Mouse (Mus musculus) spleen, adult 12 weeks (tissue): ENCODE measurements around the gene Ldhc.
"Not testable (repeated sequence)": the region's sequence is repeated elsewhere in the genome, so short reads cannot be mapped to it uniquely, and the experiment has no call there.

Experiments
- DNase-seq: peaks from one replicate; pipeline ENCODE4 v3.0.0; 2022; ENCODE audit warnings: low spot score

Gene Ldhc

DNA sequence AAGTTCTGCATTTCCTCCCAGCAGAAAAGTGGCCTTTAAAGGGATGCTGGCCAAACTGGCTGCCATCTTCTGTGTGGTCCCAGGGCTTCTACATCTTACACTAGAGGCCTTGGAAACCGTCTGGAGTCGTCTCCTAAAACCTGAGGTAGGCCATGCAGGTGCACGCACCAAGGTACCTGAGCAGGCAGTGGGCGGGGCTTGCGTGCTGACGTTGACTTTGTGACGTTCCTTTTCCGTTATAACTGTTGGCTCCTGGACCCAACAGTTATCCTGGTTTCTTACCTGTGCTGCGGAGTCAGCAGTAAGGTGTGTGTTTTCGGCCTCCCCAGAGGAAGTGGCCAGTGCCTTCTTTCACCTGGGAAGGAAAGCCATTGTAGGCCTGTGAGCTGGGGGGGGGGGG, at the start of gene Ldhc:
Ldhc (plus strand) TSS at position 208 of the 400 bp plus-strand sequence.
- no peak for DNase-seq

DNA sequence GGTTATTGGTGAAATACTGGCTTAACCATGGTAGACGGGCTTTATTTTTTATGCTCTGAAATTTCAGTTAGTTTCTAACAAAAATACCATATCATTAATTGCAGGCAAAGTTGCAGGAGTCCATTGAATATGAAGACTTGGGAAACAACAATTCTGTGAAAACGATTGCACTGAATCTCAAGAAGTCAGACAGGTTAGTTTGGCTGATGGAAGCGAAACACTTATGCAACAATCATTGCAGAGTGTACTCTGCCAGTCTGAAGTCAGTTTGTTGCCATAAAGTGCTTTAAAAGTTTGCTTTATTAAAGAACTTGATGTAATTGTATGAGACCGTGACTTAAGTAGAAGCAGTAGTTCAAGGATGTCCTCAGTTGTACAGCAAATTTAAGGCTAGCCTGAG, 47.0 kb upstream of the Ldhc start:
- no peak for DNase-seq

DNA sequence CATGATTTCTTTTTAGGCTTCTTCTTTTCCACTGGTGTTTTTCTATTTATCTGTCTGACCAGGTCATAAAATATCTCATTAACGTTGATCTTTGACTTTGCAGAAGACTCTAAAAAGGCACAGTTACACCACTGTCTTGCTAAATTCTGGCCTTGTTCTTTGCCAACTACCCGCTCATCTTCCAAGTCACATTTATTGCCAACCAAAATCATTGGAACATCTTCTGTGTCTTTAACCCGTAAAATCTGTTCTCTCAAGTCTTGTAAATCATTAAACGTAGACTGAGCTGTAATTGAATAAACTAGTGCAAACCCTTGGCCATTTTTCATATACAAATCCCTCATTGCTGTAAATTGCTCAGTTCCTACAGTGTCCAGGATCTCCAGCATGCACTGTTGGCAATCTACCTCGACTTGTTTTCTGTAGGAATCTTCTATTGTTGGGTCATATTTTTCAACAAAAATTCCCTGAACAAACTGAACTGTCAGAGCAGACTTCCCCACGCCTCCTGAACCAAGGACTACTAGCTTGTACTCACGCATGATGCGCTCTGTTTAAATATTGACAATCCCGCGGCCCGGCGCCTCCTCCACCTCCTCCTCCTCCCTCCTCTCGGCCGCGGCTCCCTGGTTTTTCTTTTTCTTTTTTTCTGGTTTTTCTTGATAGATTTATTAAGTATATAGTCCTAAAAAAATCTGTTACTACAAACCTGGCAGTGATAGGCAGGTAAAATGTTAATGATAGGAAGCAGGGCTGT, 39.9 kb upstream of the Ldhc start:
- not testable (repeated sequence) for DNase-seq

DNA sequence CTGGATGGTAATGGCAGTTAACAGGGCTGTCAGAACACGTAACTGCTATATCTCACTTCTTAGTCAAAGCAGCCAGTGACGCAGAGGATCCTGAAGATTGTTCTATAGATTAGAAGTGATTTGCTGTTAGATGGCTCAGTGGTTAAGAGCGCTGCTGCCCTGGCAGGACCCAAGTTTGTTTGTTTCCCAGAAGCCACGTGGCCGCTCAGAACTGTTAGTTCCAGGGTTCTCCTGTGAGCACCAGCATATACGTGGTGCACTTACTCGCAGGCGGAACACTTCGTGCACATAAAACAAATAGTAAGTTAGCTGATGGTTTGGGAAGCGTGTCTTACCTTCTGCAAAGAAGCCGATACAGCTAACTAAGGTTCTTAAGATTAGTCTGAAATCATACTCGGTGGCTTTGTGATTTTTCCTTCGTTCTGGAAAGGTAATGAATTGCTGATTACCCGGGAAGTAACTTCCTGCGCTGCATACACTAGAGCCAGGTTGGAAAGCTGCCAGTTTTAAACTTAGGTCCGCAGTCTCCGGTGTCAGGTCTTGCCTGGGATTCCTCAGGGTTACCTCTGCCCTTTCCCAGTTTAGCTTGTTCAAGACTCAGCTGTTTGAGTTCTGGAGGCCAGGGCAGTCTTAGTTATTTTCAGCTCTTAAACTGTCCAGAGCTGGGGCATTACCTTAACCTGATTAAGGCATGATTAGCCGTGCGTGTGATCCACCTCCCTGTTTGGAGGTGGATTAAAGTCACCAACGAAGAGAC, 33.8 kb upstream of the Ldhc start:
- no peak for DNase-seq

DNA sequence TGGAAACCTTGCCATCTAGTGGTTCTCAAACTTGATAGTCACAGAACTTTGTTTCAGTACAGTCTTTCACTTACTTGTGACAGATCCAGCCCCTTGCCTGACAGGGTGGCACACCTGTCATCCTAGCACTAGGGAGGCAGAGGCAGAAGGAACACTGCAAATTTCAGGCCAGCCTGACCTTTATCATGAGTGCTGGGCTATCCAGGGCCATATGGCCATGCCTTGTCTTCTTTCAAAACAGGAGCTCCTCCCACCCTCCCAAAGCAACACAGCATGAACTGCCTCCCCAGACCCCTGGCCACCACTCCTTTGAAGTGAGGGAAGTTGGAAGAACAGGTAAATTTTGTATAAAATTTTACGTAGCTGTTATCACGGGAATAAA, 33.2 kb upstream of the Ldhc start:
- no peak for DNase-seq

DNA sequence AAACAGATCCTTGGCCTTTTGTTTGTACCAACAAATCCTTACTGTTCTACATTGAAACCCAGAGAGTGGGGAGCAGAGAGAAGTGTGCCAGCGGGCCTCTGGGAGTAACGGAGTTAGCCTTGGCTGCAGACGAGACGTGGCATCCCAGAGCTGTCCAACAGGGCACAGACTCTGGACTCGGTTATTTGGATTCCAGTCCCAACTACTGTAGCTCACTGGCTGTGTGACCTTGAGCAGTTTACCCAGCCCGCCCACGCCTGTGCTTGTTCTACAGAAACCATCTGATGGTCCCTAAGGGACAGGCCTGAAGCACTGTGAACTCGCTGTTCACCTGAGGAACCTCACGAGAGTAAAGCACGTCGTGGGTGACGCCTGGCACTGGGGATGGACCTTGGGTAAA, 31.1 kb upstream of the Ldhc start:
- DNase-seq, result no peak

DNA sequence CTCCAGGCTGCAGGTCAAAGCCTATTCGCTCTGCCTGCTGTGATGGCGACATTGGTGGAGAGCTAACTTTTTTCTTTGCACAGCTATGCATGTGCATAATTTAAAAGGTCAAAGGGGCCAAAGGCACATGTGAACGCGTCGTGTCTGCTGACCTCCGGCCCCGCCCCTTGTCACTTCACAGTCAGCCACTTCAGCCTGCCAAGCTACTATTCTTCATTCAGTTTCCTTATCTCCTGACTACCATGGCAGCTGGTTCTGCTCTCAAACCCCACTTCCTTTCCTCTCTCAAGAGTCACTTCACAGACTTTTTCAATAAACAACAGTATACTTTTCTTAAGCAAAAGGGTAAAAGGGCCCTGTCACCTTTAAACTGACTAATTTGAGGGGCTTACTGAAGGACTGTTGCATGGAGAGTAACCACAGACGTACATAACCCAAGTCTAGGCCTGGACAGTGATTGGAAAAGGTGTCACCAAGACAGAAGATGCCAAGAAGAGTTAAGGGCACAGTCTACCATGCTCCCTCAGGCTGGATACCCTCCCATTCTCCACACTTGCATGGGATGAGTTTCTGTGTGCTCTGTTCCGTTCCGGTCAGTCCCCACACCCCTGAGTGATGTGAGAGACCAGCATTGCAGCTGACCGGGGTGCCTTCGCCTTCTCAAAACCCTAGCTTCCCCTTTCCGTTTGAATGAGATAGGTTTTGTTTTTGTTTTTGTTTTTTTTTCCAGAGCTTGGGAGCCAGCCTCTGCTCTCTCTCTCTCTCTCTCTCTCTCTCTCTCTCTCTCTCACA, 30.0 kb upstream of the Ldhc start:
- no peak for DNase-seq

DNA sequence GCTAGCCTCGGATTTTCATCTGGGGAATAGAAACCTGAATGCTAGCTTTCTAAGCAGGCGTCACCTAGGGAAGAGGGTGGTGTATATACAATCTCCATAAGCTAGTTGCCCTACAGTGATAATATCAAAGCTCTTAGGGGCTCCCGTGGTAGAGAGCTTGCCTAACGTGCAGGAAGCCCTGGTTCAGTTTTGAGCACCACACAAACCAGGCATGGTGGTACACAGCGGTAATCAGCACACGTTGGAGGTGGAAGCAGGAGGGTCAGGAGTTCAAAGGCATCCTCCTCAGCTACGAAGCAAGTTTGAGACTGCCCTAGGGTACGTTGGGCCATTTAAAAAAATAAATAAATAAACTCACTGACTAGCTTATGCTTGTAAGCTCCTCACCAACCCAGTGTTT, 29.3 kb upstream of the Ldhc start:
- no peak for DNase-seq

DNA sequence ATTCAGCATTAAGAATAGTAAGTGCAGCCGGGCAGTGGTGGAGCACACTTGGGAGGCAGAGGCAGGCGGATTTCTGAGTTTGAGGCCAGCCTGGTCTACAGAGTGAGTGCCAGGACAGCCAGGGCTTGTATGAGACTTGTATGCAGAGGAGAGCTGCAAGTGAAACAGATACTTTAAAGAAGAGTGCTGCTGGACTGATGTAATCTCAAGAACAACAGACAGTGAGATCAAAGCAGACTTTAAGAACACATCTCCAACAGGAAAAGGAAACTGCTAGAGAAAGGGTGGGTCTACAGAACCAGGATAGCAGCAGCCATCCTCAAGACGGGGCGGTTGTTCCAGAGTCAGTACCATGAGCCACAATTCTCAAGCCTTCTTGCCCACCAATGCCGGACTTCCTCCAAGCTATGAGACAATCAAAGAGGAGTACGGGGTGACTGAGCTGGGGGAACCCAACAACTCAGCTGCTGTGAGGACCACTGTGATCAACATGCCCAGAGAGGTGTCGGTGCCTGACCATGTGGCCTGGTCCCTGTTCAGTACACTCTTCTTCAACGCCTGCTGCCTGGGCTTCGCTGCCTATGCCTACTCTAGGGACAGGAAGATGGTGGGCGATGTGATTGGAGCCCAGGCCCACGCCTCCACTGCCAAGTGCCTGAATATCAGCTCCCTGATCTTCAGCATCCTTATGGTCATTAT, 28.7 kb upstream of the Ldhc start:
- not testable (repeated sequence) for DNase-seq

DNA sequence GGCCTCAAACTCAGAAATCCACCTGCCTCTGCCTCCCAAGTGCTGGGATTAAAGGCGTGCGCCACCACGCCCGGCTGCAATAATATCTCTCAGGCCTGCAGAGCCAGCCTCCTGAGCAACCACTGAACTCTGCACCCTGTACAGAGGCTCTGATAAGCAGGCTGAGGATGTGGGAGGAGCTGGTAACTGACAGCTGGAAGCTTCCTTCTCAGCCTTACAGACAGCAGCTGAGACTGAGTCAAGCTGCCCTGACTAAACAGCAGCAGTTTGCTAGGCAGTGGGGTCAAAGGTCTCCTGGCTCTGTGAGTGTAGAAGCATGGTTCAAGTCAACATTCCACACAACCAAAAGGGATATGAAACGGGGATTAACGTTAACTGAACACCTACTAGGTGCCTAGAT, 27.7 kb upstream of the Ldhc start:
- DNase-seq, result no peak

DNA sequence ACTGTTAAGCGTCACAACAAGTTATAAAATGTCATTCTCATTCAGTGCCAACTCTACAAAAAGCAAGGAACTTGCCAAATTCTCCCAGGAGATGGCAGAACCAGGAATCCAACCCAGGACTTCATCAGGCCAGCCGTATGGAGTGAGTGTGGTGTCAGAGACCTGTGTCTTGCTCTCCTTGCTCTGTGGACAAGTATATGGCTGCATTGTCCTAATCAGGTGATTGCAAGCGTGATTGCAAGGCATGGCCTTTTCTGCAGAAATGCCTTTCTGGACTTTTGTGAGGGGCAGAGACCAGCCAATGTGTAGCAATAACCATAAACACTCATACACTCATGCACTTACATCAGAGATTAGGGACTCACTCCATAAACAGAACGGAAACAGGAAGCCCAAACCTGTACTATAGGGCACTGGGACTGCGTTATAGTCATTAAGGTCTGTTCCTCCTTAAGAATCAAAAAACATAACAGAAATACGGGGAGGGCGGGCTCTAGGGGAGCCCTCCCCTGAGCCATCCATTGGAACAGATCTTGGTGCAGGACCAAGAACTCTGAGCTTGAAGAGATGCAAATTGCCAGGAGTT, 27.2 kb upstream of the Ldhc start:
- no peak for DNase-seq

DNA sequence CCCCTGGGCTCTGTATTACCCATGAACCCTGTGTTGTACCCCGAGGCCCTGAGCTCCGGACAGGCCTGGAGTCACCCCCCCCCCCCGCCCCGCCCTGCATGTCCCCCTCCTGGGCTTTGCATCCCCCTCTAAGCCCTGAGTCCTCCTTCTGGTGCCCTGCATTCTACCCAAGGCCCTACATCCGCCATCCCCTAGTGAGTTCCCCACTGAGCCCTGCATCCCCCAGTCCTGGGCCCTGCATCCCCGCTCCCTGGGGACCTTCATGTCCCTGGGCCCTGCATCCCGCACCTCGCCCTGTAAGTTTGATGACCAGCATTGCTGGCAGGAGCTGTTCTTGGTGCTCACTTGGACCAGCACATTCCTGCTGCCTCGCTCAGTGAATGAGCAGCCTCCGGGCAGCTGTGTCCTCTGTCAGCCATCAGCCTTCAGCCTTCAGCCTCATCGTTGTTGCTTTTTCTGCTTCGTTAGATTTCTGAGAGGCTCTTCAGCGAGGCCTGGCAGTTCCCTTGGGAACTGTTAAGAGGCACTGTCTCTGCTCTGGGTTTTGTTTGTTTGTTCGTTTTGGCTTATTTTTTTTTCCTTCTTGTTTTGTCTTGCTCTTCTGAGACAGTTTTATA, 25.9 kb upstream of the Ldhc start:
- DNase-seq, result no peak

DNA sequence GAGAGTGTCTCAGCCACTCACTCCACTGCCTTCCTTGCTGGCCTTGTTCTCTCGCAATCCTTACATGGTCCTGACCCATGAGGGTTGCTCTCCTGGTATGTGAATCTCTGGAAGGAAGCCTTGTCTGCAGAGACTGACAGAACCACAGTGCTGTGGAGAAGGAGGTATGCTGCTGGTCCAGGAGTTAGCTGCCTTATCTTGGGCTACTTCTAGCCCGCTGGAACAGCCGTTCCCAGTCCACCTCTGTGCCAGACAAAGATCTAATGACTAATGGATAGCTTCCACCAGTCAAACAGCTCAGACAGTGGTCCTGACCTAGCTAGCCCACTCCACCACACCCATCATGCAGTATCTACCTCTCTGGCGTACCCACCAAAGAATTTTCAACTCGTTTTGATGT, 24.6 kb upstream of the Ldhc start:
- no peak for DNase-seq

DNA sequence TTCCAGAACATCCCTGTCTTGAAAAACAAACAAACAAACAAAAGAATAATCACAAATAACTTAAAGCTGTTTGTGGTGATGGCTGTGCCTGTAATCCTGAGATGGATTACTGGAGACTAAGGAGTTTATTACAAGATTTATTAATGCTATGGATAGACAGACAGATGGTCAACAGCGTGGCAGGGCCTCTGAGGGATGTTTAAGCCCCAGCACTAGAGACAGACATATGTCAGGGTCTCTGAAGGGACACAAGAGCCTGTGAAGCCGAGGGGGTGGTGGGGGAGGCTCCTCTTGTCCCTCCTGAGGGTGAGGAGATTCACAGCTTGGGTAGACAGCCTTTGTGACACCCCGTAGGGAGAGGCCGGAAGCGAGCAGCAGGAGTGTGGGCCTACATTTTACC, 23.9 kb upstream of the Ldhc start:
- DNase-seq, result no peak

DNA sequence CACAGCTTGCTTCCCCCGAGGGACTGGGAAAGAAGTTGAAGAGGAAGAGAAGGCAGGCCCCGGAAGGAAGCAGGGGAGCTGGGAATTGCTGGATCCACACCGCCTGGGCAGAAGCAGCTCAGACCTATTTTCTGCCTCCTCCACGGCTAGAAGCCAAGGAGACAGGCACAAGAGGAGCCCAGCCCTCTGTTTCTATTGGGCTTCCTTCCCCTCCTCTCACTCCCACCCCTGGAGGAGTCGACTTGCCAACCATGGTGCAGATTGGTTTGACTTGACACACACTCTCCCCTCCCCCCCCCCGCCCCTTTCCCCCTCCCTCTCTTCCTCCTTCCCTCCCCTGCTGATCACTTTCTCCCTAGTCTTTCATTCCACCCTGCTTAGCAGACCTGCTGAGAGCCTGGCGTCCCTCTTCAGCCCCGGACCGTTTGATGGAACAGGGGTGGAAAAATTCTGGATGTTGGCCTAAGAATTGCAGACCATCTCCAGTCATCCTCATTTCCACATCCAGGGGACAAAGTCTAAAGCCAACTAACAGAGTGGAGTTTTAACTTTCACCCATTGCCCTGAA, 22.8 kb upstream of the Ldhc start:
- DNase-seq, result no peak

DNA sequence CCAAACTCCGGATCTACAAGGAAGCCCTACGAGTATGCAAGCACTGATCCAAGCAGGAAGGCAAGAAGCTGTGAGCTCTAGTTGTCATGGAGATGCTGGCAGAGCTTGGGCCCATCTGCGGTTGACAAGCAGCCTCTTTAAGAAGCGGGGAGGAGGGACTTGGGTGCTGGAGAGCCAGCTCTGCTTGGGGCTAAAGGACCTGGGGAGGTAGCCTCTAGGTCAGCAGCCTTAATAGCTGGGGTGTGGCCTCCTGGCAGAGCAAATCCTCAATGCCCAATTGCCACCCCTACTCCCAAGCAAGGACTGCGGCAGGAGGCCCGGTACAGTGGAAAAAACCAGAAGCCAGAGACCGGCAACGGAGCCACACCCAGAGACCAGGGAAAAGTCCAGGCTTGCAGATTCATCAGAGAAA, 22.1 kb upstream of the Ldhc start:
- no peak for DNase-seq

DNA sequence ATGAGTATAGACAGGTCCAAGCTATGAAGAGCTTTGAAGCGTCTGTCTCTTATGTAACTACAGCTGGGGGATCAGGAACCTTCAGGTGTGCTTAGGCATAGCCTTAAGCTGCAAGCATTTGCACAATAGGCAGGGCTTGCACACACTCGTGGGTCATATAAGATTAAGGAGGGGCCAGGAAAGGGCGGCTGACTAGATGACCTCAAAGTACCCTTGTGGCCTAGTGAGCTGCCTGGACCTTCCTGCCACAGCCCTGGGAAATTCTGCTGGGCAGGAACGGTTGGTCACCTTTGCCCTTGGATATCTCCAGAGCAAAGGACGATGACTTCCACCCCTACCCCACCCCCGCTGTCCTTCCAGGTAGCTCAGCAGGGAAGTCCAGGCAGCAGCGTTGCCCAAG, 21.6 kb upstream of the Ldhc start:
- DNase-seq, result no peak

DNA sequence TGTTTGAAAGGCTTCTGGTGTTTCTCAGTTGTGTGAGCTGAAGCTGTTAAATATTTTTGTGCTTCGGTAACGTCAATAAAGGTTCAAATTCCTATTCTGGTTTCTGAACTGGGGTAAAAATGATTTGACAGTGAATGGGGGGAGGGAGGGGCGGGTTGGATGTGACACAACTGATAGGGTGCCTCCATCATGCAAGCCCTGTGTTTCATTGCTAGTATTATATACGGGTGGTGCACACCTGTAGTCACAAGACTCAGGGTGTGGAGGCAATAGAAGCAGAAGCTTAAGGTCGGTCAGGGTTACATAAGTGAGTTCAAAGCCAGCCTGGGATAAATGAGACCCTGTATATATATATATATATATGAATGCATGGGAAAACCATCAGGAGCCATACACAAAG, 21.1 kb upstream of the Ldhc start:
- DNase-seq, result no peak

DNA sequence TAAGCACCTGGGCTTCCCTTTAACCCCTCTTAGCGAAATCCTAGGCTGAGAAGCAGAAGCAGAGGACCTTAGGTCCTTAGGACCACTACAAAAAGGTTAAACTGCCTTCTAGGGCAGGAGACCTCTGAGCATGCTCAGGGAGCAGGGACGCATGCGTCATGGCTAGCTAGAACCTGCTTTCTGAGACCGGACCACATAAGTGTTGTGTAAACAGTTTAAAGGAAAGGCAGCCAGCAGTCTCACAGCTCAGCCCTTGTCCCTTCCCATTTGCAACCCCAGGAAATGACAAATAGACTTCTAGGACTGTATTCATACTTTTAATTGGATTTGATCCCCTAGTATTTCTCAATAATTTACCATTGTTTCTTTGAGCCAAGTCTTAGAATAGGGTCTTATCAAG, 20.7 kb upstream of the Ldhc start:
- DNase-seq, result no peak

DNA sequence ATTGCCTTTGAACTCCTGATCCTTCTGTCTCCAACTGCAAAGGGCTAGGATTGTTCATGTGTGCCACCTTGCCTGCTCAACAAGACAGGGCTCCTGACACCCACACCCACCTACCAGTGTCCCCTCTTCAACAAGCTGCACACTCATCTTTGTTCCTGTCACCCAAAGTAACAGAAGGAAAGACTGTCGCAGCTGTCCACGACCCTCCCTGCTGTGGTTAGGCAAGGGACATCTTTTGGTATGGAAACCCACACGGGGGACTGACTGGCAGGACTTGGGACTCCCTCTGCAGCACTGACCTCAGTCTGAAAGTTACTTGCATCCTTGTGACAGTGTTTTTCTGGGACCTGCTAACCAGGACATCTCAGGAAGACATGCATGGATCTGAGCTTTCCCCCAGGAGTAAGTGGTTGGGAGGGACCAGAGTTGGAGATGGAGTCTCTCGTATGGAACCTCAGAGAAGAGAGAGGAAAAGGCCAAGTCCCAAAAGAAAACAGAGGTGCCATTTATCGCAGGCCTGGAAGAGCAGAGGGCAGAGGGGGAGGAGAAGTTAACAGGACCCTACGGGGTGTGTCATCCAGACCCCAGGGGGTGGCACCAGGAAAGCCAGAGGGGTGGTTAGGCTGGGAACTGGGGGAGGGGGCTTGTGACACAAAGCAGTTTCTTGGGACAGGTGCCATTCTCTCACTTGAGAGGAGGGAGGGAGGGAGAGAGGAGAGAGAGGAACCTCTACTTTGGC, 20.0 kb upstream of the Ldhc start, which contains the start of gene Ldha:
Ldha (plus strand) TSS at position 689 of the 739 bp plus-strand sequence.
- no peak for DNase-seq
